Mouse (Mus musculus): ENCODE data around the gene Arl14. TPM values are rescaled to one million over a fixed set of nuclear protein-coding genes. Genes with fewer than 3 reads are reported as not detected.
"Not testable (repeated sequence)": the region's sequence is repeated elsewhere in the genome, so short reads cannot be mapped to it uniquely, and the experiment has no call there.

Arl14 gene
- total RNA-seq, 2 experiments from 2014 or later: not detected

DNA sequence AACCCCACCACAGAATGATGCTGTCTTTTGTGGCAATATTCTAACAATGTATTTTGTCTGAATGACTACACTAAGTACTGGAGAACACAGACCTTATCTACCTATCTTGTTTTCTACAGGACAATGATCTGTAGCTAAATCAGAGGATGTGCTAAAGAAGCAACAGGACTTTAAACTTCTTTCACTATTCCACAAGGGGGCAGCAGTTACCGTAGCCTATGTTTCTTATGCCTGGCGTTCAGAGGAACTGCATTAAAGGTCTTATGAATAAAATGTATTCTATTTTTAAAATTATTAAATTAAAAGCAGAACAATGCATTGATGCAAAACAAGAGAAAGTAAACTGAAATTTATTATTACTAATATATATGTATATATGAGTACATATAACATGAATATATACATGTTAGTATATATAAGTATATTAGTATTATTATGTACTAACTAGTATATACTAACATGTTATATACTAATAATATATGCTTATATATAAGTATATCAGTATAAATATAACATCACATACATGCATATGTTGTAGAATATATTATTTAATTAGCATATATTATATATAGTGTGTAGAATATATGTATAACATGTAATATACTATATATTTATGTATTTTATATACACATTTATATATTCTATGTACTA lies 35.0 kb downstream of the Arl14 start:
- no peak for ATAC-seq (replicated peaks; ENCODE audit: low FRiP score, poor library complexity, severe bottlenecking)

DNA sequence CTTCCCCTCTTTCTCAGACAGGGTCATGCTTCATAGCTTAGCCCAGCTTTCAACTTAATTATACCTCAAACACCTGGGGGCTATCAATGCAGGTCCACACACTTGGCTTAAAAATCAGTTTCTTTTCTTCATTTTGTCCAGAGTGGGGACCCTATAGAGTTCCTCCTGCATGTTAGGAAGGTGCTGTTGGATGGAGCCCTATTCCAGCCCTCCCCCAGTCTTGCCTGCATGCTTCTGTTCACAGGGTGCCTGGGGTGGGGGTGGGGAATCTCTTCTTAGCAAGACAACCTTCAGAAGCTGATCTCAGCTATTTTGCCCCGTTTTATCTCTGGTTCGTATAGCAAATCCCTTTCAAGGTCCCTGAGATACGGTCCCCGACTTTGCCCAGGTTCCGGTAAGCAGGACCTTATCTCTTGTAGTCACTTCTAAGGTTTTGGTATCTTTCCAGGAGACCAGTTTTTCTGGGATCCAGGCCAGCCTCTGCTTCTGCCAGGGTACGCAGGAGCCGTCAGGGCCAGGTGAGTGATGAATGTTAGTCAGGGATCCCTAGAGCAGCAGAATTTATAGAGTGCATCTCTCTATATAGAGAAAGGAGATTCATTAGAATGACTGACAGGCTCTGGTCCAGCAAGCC lies 40.9 kb downstream of the Arl14 start:
- ATAC-seq (replicated peaks; ENCODE audit: low FRiP score, poor library complexity, severe bottlenecking): no peak

DNA sequence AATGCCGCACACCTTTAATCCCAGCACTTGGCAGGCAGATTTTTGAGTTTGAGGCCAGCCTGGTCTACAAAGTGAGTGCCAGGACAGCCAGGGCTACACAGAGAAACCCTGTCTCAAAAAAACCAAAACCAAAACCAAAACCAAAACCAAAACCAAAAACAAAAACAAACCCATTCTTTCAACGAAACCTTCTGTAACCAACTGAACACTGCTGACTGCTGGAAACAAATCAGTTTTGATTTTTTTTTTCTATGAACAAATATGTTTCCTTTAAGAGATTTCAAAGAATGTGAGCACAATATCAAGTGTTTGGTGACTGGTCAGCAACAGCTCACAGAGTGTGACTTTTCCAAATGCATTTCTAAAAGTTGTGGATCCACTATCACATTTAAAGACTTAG lies 42.1 kb downstream of the Arl14 start:
- not testable (repeated sequence) for ATAC-seq (replicated peaks; ENCODE audit: low FRiP score, poor library complexity, severe bottlenecking)

- ATAC-seq (replicated peaks; ENCODE audit: low FRiP score, poor library complexity, severe bottlenecking): no peak
Measured at GRCm38 (mm10) chr3:69271812-69272211, 49.6 kb downstream of the Arl14 start.

Other genes starting within 250 kb of the Arl14 start
- 45.6 and 50.7 TPM in 2 replicates for gene Ift80, start 217.8 kb upstream of the Arl14 start, total RNA-seq (2015; ENCODE audit: low replicate concordance)
- 73.9 and 79.5 TPM in 2 replicates for gene Ift80, start 217.8 kb upstream of the Arl14 start, total RNA-seq (2017; ENCODE audit: low replicate concordance)
- 162 and 171 TPM in 2 replicates for gene Smc4, start 217.7 kb upstream of the Arl14 start, total RNA-seq (2015; ENCODE audit: low replicate concordance)
- 317 and 358 TPM in 2 replicates for gene Smc4, start 217.7 kb upstream of the Arl14 start, total RNA-seq (2017; ENCODE audit: low replicate concordance)
- 378 and 394 TPM in 2 replicates for gene Trim59, start 177.7 kb upstream of the Arl14 start, total RNA-seq (2015; ENCODE audit: low replicate concordance)
- gene Trim59, start 177.7 kb upstream of the Arl14 start, total RNA-seq (2017; ENCODE audit: low replicate concordance): 264 and 376 TPM in 2 replicates
- 18.0 and 21.3 TPM in 2 replicates for gene Kpna4, start 95.3 kb upstream of the Arl14 start, total RNA-seq (2015; ENCODE audit: low replicate concordance)
- gene Kpna4, start 95.3 kb upstream of the Arl14 start, total RNA-seq (2017; ENCODE audit: low replicate concordance): 26.9 and 29.1 TPM in 2 replicates
- gene Ppm1l, start 94.4 kb downstream of the Arl14 start, total RNA-seq (2015; ENCODE audit: low replicate concordance): 4.8 and 11.5 TPM in 2 replicates
- 12.9 and 17.1 TPM in 2 replicates for gene Ppm1l, start 94.4 kb downstream of the Arl14 start, total RNA-seq (2017; ENCODE audit: low replicate concordance)